Mouse (Mus musculus): Measurements from ENCODE around the gene Chrnb2. TPM values are rescaled to one million over a fixed set of nuclear protein-coding genes. Genes with fewer than 3 reads are reported as not detected.

Chrnb2 gene
- polyA plus RNA-seq, 1 experiment from 2014 or later: 0.27 TPM

GRCm38 (mm10) chr3:89786275-89786674 is 21.8 kb upstream of the Chrnb2 start:
- Histone ChIP-seq H3K9me3 (ENCODE audit: low read length) (no peaks in the 10 kb centered on the region), H3K27me3 (ENCODE audit: insufficient read depth, low read length) (no peaks in the 10 kb centered on the region), H3K4me3 (ENCODE audit: low read depth, low read length) (no peak overlapping the region), H3K4me1 (ENCODE audit: insufficient read depth) (peaks cover 2% of the 10 kb centered on the region; the same call in 1 of the 2 replicates), H3K4me2 (ENCODE audit: low read depth, low read length) (no peak overlapping the region), H3K27ac (ENCODE audit: low read depth) (no peak overlapping the region), H3K9ac (replicated peaks) (no peak overlapping the region), H3K36me3 (replicated peaks; ENCODE audit: insufficient read depth, low read length) (peaks cover 23% of the 10 kb centered on the region)
- no peak for TF ChIP-seq EP300 (IDR thresholded peaks at IDR 0.05; ENCODE audit: low read depth)
- TF ChIP-seq CTCF (IDR thresholded peaks at IDR 0.05; ENCODE audit: low read depth): no peak
- DNase-seq (no peak), ATAC-seq (no peak)
- 78% methylated on average over 6 of the region's 6 CpGs for WGBS (ENCODE audit: insufficient replicate concordance)

DNA sequence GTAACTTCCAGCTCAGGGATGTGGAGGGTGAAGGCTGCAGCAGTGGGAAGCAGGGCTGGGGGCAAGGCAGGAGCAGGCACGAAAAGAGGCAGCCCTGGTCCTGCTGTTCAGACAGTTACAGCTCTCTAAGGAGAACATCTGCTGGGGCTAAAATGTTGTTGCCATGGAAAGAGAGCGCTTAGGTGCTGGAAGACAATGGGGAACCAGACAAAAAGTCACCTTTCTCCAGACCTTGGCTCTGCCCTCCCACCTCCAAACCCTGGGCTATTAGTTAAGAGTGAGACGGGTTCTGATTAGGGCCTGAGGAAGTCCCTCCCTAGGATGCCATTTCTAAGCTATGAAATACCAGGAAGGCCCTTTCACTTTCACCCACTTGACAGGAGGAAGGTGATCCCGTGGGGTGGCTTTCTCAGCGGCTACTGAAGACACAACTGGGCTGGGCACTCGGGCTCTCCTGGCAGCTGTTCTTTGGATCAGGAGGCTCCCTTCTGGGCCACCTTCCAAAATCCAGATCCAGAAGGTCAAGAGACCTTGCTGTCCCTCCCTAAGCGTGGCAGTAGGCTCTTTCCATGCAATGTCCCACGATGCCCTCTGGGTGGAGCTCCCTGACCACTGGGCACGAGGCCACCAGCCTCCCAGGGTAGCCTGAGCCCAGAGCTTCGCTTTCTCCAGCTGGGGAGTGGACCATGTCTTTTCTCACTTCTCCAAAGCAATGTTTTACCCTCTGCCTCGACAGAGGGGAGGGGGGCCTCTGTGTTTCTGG is 20.7 kb upstream of the Chrnb2 start:
- H3K4me1 ChIP-seq (ENCODE audit: insufficient read depth): peaks cover 2% of the 10 kb centered on the region; the same call in 1 of the 2 replicates
- peak overlapping the region; percentile 42 for H3K4me2 ChIP-seq (ENCODE audit: low read depth, low read length)
- DNase-seq (peak; percentile 82), ATAC-seq (peak; percentile 84)
- H3K27ac ChIP-seq (ENCODE audit: low read depth): no peak overlapping the region
- H3K9ac ChIP-seq (replicated peaks): 0 out of 2 replicates have a peak overlapping the region, but pooled peaks have one; percentile 16
- no peaks in the 10 kb centered on the region for H3K9me3 ChIP-seq (ENCODE audit: low read length)
- H3K27me3 ChIP-seq (ENCODE audit: insufficient read depth, low read length): no peaks in the 10 kb centered on the region
- 15% methylated on average over 11 of the region's 11 CpGs for WGBS (ENCODE audit: insufficient replicate concordance)
- peaks cover 34% of the 10 kb centered on the region for H3K36me3 ChIP-seq (replicated peaks; ENCODE audit: insufficient read depth, low read length)
- H3K4me3 ChIP-seq (ENCODE audit: low read depth, low read length): no peak overlapping the region
- TF ChIP-seq EP300 (IDR thresholded peaks at IDR 0.05; ENCODE audit: low read depth) (no peak), CTCF (IDR thresholded peaks at IDR 0.05; ENCODE audit: low read depth) (peak; percentile 95)

GRCm38 (mm10) chr3:89781640-89782039 is 17.2 kb upstream of the Chrnb2 start:
- peaks cover 2% of the 10 kb centered on the region; the same call in 1 of the 2 replicates for H3K4me1 ChIP-seq (ENCODE audit: insufficient read depth)
- H3K27ac ChIP-seq (ENCODE audit: low read depth): no peak overlapping the region
- DNase-seq: no peak
- no peak for ATAC-seq
- no peaks in the 10 kb centered on the region for H3K27me3 ChIP-seq (ENCODE audit: insufficient read depth, low read length)
- no peak for TF ChIP-seq EP300 (IDR thresholded peaks at IDR 0.05; ENCODE audit: low read depth)
- TF ChIP-seq CTCF (IDR thresholded peaks at IDR 0.05; ENCODE audit: low read depth): no peak
- H3K36me3 ChIP-seq (replicated peaks; ENCODE audit: insufficient read depth, low read length): peaks cover 66% of the 10 kb centered on the region
- H3K9me3 ChIP-seq (ENCODE audit: low read length): no peaks in the 10 kb centered on the region
- H3K9ac ChIP-seq (replicated peaks): no peak overlapping the region
- H3K4me3 ChIP-seq (ENCODE audit: low read depth, low read length): no peak overlapping the region
- 81% methylated on average over 5 of the region's 5 CpGs for WGBS (ENCODE audit: insufficient replicate concordance)
- no peak overlapping the region for H3K4me2 ChIP-seq (ENCODE audit: low read depth, low read length)

GRCm38 (mm10) chr3:89780102-89780501 is 15.7 kb upstream of the Chrnb2 start:
- Histone ChIP-seq H3K27me3 (ENCODE audit: insufficient read depth, low read length) (no peaks in the 10 kb centered on the region), H3K4me2 (ENCODE audit: low read depth, low read length) (no peak overlapping the region), H3K4me3 (ENCODE audit: low read depth, low read length) (no peak overlapping the region), H3K9ac (replicated peaks) (no peak overlapping the region), H3K4me1 (ENCODE audit: insufficient read depth) (peaks cover 6% of the 10 kb centered on the region), H3K27ac (ENCODE audit: low read depth) (no peak overlapping the region), H3K36me3 (replicated peaks; ENCODE audit: insufficient read depth, low read length) (peaks cover 77% of the 10 kb centered on the region), H3K9me3 (ENCODE audit: low read length) (no peaks in the 10 kb centered on the region)
- ATAC-seq: no peak
- WGBS (ENCODE audit: insufficient replicate concordance): 68% methylated on average over 4 of the region's 4 CpGs
- DNase-seq: no peak
- TF ChIP-seq CTCF (IDR thresholded peaks at IDR 0.05; ENCODE audit: low read depth) (no peak), EP300 (IDR thresholded peaks at IDR 0.05; ENCODE audit: low read depth) (no peak)

DNA sequence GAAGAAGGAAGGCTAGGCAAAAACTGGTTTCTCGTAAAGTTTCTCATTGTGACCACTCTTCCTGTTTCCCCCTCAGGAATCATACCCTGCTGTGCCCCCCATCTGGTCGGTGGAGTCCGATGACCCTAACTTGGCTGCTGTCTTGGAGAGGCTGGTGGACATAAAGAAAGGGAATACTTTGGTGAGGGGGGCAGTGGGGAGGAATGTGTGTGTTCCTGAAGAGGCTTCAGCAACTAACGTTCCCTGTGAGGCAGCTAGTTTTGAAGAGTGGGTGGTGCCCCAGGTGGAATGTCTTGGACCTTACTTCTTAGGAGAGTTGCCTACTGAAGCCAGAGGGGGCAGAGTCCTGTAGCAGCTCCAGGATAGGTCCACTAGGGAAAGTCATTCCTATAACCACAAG is 11.6 kb upstream of the Chrnb2 start:
- Histone ChIP-seq H3K9me3 (ENCODE audit: low read length) (no peaks in the 10 kb centered on the region), H3K4me2 (ENCODE audit: low read depth, low read length) (no peak overlapping the region), H3K27me3 (ENCODE audit: insufficient read depth, low read length) (no peaks in the 10 kb centered on the region), H3K27ac (ENCODE audit: low read depth) (no peak overlapping the region), H3K4me1 (ENCODE audit: insufficient read depth) (peaks cover 26% of the 10 kb centered on the region), H3K9ac (replicated peaks) (no peak overlapping the region), H3K36me3 (replicated peaks; ENCODE audit: insufficient read depth, low read length) (peaks cover 51% of the 10 kb centered on the region), H3K4me3 (ENCODE audit: low read depth, low read length) (no peak overlapping the region)
- no peak for DNase-seq
- ATAC-seq: no peak
- 84% methylated on average over 4 of the region's 4 CpGs for WGBS (ENCODE audit: insufficient replicate concordance)
- no peak for TF ChIP-seq EP300 (IDR thresholded peaks at IDR 0.05; ENCODE audit: low read depth)

- peaks cover 35% of the 10 kb centered on the region for H3K36me3 ChIP-seq (replicated peaks; ENCODE audit: insufficient read depth, low read length)
- ATAC-seq: no peak
- H3K4me1 ChIP-seq (ENCODE audit: insufficient read depth): peaks cover 30% of the 10 kb centered on the region
These were observed 10.0 kb upstream of the Chrnb2 start for GRCm38 (mm10) chr3:89774236-89774960.

More at GRCm38 (mm10) chr3:89774236-89774960, 10.0 kb upstream of the Chrnb2 start:
- H3K9ac ChIP-seq (replicated peaks): peak overlapping the region; percentile 76
- no peaks in the 10 kb centered on the region for H3K9me3 ChIP-seq (ENCODE audit: low read length)
- no peak for DNase-seq
- H3K4me2 ChIP-seq (ENCODE audit: low read depth, low read length): peak overlapping the region; percentile 93
- WGBS (ENCODE audit: insufficient replicate concordance): 19% methylated on average over 15 of the region's 15 CpGs
- peak overlapping the region; percentile 86 for H3K27ac ChIP-seq (ENCODE audit: low read depth)
- no peaks in the 10 kb centered on the region for H3K27me3 ChIP-seq (ENCODE audit: insufficient read depth, low read length)
- H3K4me3 ChIP-seq (ENCODE audit: low read depth, low read length): peak overlapping the region; percentile 67
- TF ChIP-seq CTCF (IDR thresholded peaks at IDR 0.05; ENCODE audit: low read depth): no peak
- no peak for TF ChIP-seq EP300 (IDR thresholded peaks at IDR 0.05; ENCODE audit: low read depth)

Measured in liver, postnatal 0 days (tissue).